Mouse (Mus musculus): ENCODE data around the gene E330034G19Rik. TPM values are rescaled to one million over a fixed set of nuclear protein-coding genes. Genes with fewer than 3 reads are reported as not detected.

E330034G19Rik gene
- total RNA-seq, 1 experiment from 2014 or later = not detected

GRCm38 (mm10) chr14:24358295-24358951, 65.4 kb downstream of the E330034G19Rik start:
- peak; percentile 73 for DNase-seq

Other genes with a start within 250 kb of the E330034G19Rik start
- gene Dlg5, start 47.3 kb upstream of the E330034G19Rik start, total RNA-seq (2021) = 35.9 and 50.1 TPM in 2 replicates
- gene Polr3a, start 193.8 kb downstream of the E330034G19Rik start, total RNA-seq (2021) = 17.3 and 21.7 TPM in 2 replicates
- gene Rps24, start 193.9 kb downstream of the E330034G19Rik start, total RNA-seq (2021) = 1,469 and 1,693 TPM in 2 replicates